Mouse (Mus musculus) liver, embryonic 14.5 days (tissue): ENCODE data around the gene Padi6.

Source experiments
- CTCF ChIP-seq: IDR thresholded peaks from 2 replicates; pipeline ENCODE4 v1.5.1; 2016; ENCODE audit warnings: antibody characterized with exemption, low read depth, control low read depth
- EP300 ChIP-seq: IDR thresholded peaks from 2 replicates; pipeline ENCODE4 v1.6.1; 2016; ENCODE audit warnings: antibody characterized with exemption, low read depth

DNA sequence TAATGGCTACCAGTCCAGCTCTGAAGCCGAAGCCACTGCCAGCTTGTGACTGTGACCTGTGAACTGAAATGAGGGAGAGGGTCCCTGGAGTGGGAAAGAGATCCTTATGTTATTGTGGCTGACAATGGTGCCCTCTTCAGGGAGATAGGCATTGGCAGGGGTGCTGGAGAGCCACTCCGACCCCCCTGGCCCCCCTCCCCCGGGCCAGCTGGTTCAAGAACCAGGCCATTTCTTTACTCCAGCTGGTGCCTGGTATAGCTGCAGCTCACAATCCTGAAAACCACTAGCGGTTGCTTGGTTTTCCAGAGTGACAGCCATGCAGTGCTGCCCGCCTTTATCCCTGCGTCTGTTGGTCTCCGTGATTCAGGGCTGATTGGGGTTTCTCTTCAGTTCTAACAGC lies 33.3 kb downstream of the Padi6 start:
- no peak for TF ChIP-seq CTCF
- no peak for TF ChIP-seq EP300
